Mouse (Mus musculus): ENCODE data around the gene Tex2. TPM values are rescaled to one million over a fixed set of nuclear protein-coding genes. Genes with fewer than 3 reads are reported as not detected.
A peak's percentile ranks its signal among the peaks of the same experiment; 100 is the strongest.

The Tex2 gene
- total and polyA plus RNA-seq, 2 experiments from 2014 or later, result 30.8 to 60.5 TPM

GRCm38 (mm10) chr11:106648347-106648746, 35.1 kb upstream of the Tex2 start:
- Histone ChIP-seq H3K4me1 (ENCODE audit: insufficient read depth, low read length) (no peaks in the 10 kb centered on the region), H3K36me3 (ENCODE audit: insufficient read depth, low read length) (no peaks in the 10 kb centered on the region), H3K27me3 (ENCODE audit: insufficient read depth, low read length) (no peaks in the 10 kb centered on the region), H3K9me3 (ENCODE audit: low read length) (no peaks in the 10 kb centered on the region), H3K4me3 (ENCODE audit: low read length) (no peak overlapping the region), H3K27ac (no peak overlapping the region), H3K4me2 (ENCODE audit: low read depth, low read length) (no peak overlapping the region), H3K9ac (replicated peaks; ENCODE audit: low read length) (no peak overlapping the region)
- DNase-seq (ENCODE audit: low spot score), result peak; percentile 88
- 23% methylated on average over 13 of the region's 13 CpGs for WGBS
- peak; percentile 87 for TF ChIP-seq CTCF (IDR thresholded peaks at IDR 0.05; ENCODE audit: low read depth)
- ATAC-seq, result no peak

GRCm38 (mm10) chr11:106642966-106643637, 29.9 kb upstream of the Tex2 start:
- no peak for TF ChIP-seq CTCF (IDR thresholded peaks at IDR 0.05; ENCODE audit: low read depth)
- no peaks in the 10 kb centered on the region for H3K27me3 ChIP-seq (ENCODE audit: insufficient read depth, low read length)
- H3K9ac ChIP-seq (replicated peaks; ENCODE audit: low read length), result no peak overlapping the region
- H3K27ac ChIP-seq, result no peak overlapping the region
- no peaks in the 10 kb centered on the region for H3K36me3 ChIP-seq (ENCODE audit: insufficient read depth, low read length)
- DNase-seq (ENCODE audit: low spot score), result no peak
- ATAC-seq, result no peak
- WGBS, result 82% methylated on average over 8 of the region's 8 CpGs
- no peak overlapping the region for H3K4me3 ChIP-seq (ENCODE audit: low read length)
- no peak overlapping the region for H3K4me2 ChIP-seq (ENCODE audit: low read depth, low read length)
- H3K4me1 ChIP-seq (ENCODE audit: insufficient read depth, low read length), result peaks cover 3% of the 10 kb centered on the region; the same call in 1 of the 2 replicates
- no peaks in the 10 kb centered on the region for H3K9me3 ChIP-seq (ENCODE audit: low read length)

- DNase-seq (ENCODE audit: low spot score) (no peak), ATAC-seq (no peak)
- 80% methylated on average over 1 of the region's 1 CpGs for WGBS
- TF ChIP-seq CTCF (IDR thresholded peaks at IDR 0.05; ENCODE audit: low read depth), result no peak
- H3K27ac ChIP-seq, result no peak overlapping the region
- H3K9me3 ChIP-seq (ENCODE audit: low read length), result no peaks in the 10 kb centered on the region
- no peak overlapping the region for H3K4me3 ChIP-seq (ENCODE audit: low read length)
- H3K36me3 ChIP-seq (ENCODE audit: insufficient read depth, low read length), result no peaks in the 10 kb centered on the region
- H3K4me1 ChIP-seq (ENCODE audit: insufficient read depth, low read length), result peaks cover 3% of the 10 kb centered on the region; the same call in 1 of the 2 replicates
- H3K4me2 ChIP-seq (ENCODE audit: low read depth, low read length), result no peak overlapping the region
- no peaks in the 10 kb centered on the region for H3K27me3 ChIP-seq (ENCODE audit: insufficient read depth, low read length)
- H3K9ac ChIP-seq (replicated peaks; ENCODE audit: low read length), result no peak overlapping the region
Observed at GRCm38 (mm10) chr11:106641580-106641979, 28.4 kb upstream of the Tex2 start.

- Histone ChIP-seq H3K27ac (no peak overlapping the region), H3K4me3 (ENCODE audit: low read length) (no peak overlapping the region), H3K4me2 (ENCODE audit: low read depth, low read length) (no peak overlapping the region), H3K9me3 (ENCODE audit: low read length) (no peaks in the 10 kb centered on the region), H3K27me3 (ENCODE audit: insufficient read depth, low read length) (no peaks in the 10 kb centered on the region), H3K4me1 (ENCODE audit: insufficient read depth, low read length) (peaks cover 3% of the 10 kb centered on the region; the same call in 1 of the 2 replicates), H3K9ac (replicated peaks; ENCODE audit: low read length) (no peak overlapping the region), H3K36me3 (ENCODE audit: insufficient read depth, low read length) (no peaks in the 10 kb centered on the region)
- TF ChIP-seq CTCF (IDR thresholded peaks at IDR 0.05; ENCODE audit: low read depth), result no peak
- 26% methylated on average over 9 of the region's 9 CpGs for WGBS
- DNase-seq (ENCODE audit: low spot score), result no peak
- ATAC-seq, result no peak
Observed at GRCm38 (mm10) chr11:106640059-106640458, 26.8 kb upstream of the Tex2 start.

GRCm38 (mm10) chr11:106639356-106639692, 26.1 kb upstream of the Tex2 start:
- WGBS, result 18% methylated on average over 5 of the region's 5 CpGs
- DNase-seq (ENCODE audit: low spot score) (no peak), ATAC-seq (no peak)
- H3K4me3 ChIP-seq (ENCODE audit: low read length), result no peak overlapping the region
- H3K4me2 ChIP-seq (ENCODE audit: low read depth, low read length), result no peak overlapping the region
- peaks cover 3% of the 10 kb centered on the region; the same call in 1 of the 2 replicates for H3K4me1 ChIP-seq (ENCODE audit: insufficient read depth, low read length)
- H3K9ac ChIP-seq (replicated peaks; ENCODE audit: low read length), result no peak overlapping the region
- no peaks in the 10 kb centered on the region for H3K9me3 ChIP-seq (ENCODE audit: low read length)
- no peaks in the 10 kb centered on the region for H3K27me3 ChIP-seq (ENCODE audit: insufficient read depth, low read length)
- no peak overlapping the region for H3K27ac ChIP-seq
- H3K36me3 ChIP-seq (ENCODE audit: insufficient read depth, low read length), result no peaks in the 10 kb centered on the region
- TF ChIP-seq CTCF (IDR thresholded peaks at IDR 0.05; ENCODE audit: low read depth), result no peak

DNA sequence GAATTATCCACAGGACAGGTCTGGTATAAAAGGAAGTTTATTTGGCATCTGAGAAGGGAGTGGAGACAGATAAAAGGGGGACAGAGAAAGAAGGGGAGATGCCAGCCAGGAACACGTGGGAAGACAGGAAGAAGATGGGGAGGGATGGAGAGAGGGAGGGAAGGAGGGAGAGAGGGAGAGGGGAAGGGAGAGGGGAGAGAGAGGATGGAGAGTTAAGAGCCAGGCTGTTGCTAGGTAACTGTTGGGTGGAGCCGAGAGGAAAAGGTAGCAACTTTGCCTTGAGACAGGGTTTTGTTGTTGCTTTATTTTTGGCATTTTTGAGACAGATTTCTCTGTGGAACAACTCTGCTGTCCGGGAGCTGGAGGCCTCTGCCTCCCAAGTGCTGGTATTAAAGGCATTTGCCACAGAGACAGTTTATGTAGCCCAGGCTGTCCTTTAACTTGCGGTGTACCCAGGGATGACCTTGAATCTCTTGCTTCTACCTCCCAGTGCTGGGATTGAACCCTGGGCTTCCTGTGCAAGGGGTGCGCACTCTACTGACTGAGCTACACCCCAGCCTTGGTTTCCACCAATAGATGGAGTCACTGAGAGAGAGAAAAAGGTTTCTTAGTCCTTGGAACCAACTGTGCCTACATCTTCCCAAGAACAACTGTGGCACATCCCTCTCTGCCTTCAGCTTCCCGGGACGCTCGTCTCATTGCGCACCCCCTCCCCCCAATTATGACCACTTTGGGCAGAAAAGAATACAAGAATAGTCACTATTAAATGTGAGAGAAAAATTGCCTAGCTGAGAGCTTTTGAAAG, 25.5 kb upstream of the Tex2 start:
- no peak overlapping the region for H3K4me2 ChIP-seq (ENCODE audit: low read depth, low read length)
- DNase-seq (ENCODE audit: low spot score), result no peak
- H3K27ac ChIP-seq, result no peak overlapping the region
- 29% methylated on average over 9 of the region's 9 CpGs for WGBS
- H3K9ac ChIP-seq (replicated peaks; ENCODE audit: low read length), result no peak overlapping the region
- ATAC-seq, result no peak
- no peaks in the 10 kb centered on the region for H3K36me3 ChIP-seq (ENCODE audit: insufficient read depth, low read length)
- H3K27me3 ChIP-seq (ENCODE audit: insufficient read depth, low read length), result no peaks in the 10 kb centered on the region
- H3K4me1 ChIP-seq (ENCODE audit: insufficient read depth, low read length), result peaks cover 3% of the 10 kb centered on the region; the same call in 1 of the 2 replicates
- H3K4me3 ChIP-seq (ENCODE audit: low read length), result no peak overlapping the region
- TF ChIP-seq CTCF (IDR thresholded peaks at IDR 0.05; ENCODE audit: low read depth), result no peak
- no peaks in the 10 kb centered on the region for H3K9me3 ChIP-seq (ENCODE audit: low read length)

GRCm38 (mm10) chr11:106637754-106638153, 24.5 kb upstream of the Tex2 start:
- no peak overlapping the region for H3K4me2 ChIP-seq (ENCODE audit: low read depth, low read length)
- no peaks in the 10 kb centered on the region for H3K9me3 ChIP-seq (ENCODE audit: low read length)
- no peak for ATAC-seq
- H3K4me1 ChIP-seq (ENCODE audit: insufficient read depth, low read length), result peaks cover 3% of the 10 kb centered on the region; the same call in 1 of the 2 replicates
- H3K4me3 ChIP-seq (ENCODE audit: low read length), result no peak overlapping the region
- H3K27me3 ChIP-seq (ENCODE audit: insufficient read depth, low read length), result no peaks in the 10 kb centered on the region
- no peaks in the 10 kb centered on the region for H3K36me3 ChIP-seq (ENCODE audit: insufficient read depth, low read length)
- no peak overlapping the region for H3K27ac ChIP-seq
- TF ChIP-seq CTCF (IDR thresholded peaks at IDR 0.05; ENCODE audit: low read depth), result no peak
- H3K9ac ChIP-seq (replicated peaks; ENCODE audit: low read length), result no peak overlapping the region
- WGBS, result 21% methylated on average over 7 of the region's 7 CpGs
- no peak for DNase-seq (ENCODE audit: low spot score)
